In the genomic region with DNA sequence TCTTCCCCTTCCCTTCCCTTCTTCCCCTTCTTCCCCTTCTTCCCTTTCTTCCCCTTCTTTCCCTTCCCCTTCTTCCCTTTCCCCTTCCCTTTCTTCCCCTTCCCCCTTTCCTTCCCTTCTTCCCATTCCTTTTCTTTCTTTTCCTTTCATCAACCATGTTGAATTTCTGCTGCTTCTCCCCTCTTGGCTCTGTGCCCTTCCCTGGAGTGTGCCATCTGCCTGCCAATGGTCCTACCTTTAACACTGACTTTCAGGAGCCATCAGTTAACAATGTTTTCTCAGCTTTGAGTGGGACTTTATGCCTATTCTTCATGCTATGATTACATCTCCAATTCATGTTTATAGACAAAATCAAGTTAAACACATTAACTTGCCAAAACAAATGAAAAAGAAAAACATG, we compare ENCODE assay signal across 13 mouse cellular contexts.
"Had no signal": no experiment of that assay in that cellular context is flagged by ENCODE, and none has a peak within 500 bp of the region (broad histone marks: within the 10 kb centered on the region; RNA-seq: fewer than 3 reads in every experiment).

No protein-coding gene starts in this region.

- H3K4me3 ChIP-seq: layer of hippocampus, adult 2 months; limb, embryonic 12.5 days; limb, embryonic 15.5 days; midbrain, embryonic 12.5 days had no signal

- H3K9ac ChIP-seq: limb, embryonic 12.5 days; limb, embryonic 15.5 days; liver, embryonic 14.5 days; liver, postnatal 0 days; lung, embryonic 14.5 days; midbrain, embryonic 12.5 days had no signal

- H3K4me1 ChIP-seq: limb, embryonic 12.5 days; limb, embryonic 15.5 days; midbrain, embryonic 12.5 days had no signal

- H3K27me3 ChIP-seq: limb, embryonic 12.5 days; limb, embryonic 15.5 days; midbrain, embryonic 12.5 days had no signal

- DNase-seq: kidney, postnatal 25 days; layer of hippocampus, adult 9-11 months; liver, postnatal 0 days; lung, embryonic 14.5 days; thymus, adult 18-20 months; thymus, postnatal 36 days had no signal

- H3K27ac ChIP-seq: kidney, postnatal 0 days; layer of hippocampus, adult 2 months; limb, embryonic 12.5 days; limb, embryonic 15.5 days; liver, embryonic 14.5 days; macrophage; midbrain, embryonic 12.5 days had no signal

- H3K36me3 ChIP-seq: limb, embryonic 12.5 days; limb, embryonic 15.5 days; midbrain, embryonic 12.5 days had no signal
